Mouse (Mus musculus) Muller cell, postnatal 12 days (primary cell): Measurements from ENCODE around the gene Rspry1.

Experiments
- DNase-seq: peaks from one replicate; pipeline ENCODE4 v3.0.0-alpha.2; 2015; ENCODE audit errors: inconsistent ontology term

Rspry1 gene

GRCm38 (mm10) chr8:94601607-94602385 lies at the start of gene Rspry1, which contains the start of gene Fam192a:
Rspry1 (plus strand) TSS chr8:94601937.
Fam192a (minus strand) TSS chr8:94601997.
- peak; percentile 100 for DNase-seq

- DNase-seq = no peak
Observed at GRCm38 (mm10) chr8:94552696-94553095, 49.0 kb upstream of the Rspry1 start.

- DNase-seq = peak; percentile 55
Observed at GRCm38 (mm10) chr8:94557281-94557680, 44.5 kb upstream of the Rspry1 start.

- DNase-seq = no peak
Observed at GRCm38 (mm10) chr8:94561256-94561655, 40.5 kb upstream of the Rspry1 start.

GRCm38 (mm10) chr8:94564421-94564820 lies 37.3 kb upstream of the Rspry1 start:
- DNase-seq = no peak

- DNase-seq = no peak
Observed at GRCm38 (mm10) chr8:94566033-94566432, 35.7 kb upstream of the Rspry1 start.

GRCm38 (mm10) chr8:94566446-94567158 lies 35.1 kb upstream of the Rspry1 start:
- DNase-seq = no peak

GRCm38 (mm10) chr8:94567159-94567849 lies 34.4 kb upstream of the Rspry1 start:
- no peak for DNase-seq

GRCm38 (mm10) chr8:94568098-94568497 lies 33.6 kb upstream of the Rspry1 start:
- no peak for DNase-seq

- no peak for DNase-seq
Observed at GRCm38 (mm10) chr8:94569419-94569818, 32.3 kb upstream of the Rspry1 start.

GRCm38 (mm10) chr8:94571896-94572295 lies 29.8 kb upstream of the Rspry1 start:
- peak; percentile 78 for DNase-seq

GRCm38 (mm10) chr8:94574159-94574907 lies 27.4 kb upstream of the Rspry1 start:
- no peak for DNase-seq

- no peak for DNase-seq
Observed at GRCm38 (mm10) chr8:94575148-94575547, 26.6 kb upstream of the Rspry1 start.

- DNase-seq = peak; percentile 73
Observed at GRCm38 (mm10) chr8:94581820-94582483, 19.8 kb upstream of the Rspry1 start.

- DNase-seq = peak; percentile 55
Observed at GRCm38 (mm10) chr8:94582569-94582968, 19.2 kb upstream of the Rspry1 start.

GRCm38 (mm10) chr8:94584238-94584817 lies 17.4 kb upstream of the Rspry1 start:
- DNase-seq = peak; percentile 49

- DNase-seq = no peak
Observed at GRCm38 (mm10) chr8:94591691-94592090, 10.0 kb upstream of the Rspry1 start.

- no peak for DNase-seq
Observed at GRCm38 (mm10) chr8:94594211-94594610, 7.5 kb upstream of the Rspry1 start.

GRCm38 (mm10) chr8:94600478-94600877 lies 1.3 kb upstream of the Rspry1 start:
- DNase-seq = no peak

GRCm38 (mm10) chr8:94601034-94601606 lies 617 bp upstream of the Rspry1 start:
- no peak for DNase-seq
